Mouse (Mus musculus): ENCODE results near the gene Nlrc3. TPM values are rescaled to one million over a fixed set of nuclear protein-coding genes. Genes with fewer than 3 reads are reported as not detected.

Gene Nlrc3
- polyA plus RNA-seq, 1 experiment from 2014 or later: 0.76 TPM

DNA sequence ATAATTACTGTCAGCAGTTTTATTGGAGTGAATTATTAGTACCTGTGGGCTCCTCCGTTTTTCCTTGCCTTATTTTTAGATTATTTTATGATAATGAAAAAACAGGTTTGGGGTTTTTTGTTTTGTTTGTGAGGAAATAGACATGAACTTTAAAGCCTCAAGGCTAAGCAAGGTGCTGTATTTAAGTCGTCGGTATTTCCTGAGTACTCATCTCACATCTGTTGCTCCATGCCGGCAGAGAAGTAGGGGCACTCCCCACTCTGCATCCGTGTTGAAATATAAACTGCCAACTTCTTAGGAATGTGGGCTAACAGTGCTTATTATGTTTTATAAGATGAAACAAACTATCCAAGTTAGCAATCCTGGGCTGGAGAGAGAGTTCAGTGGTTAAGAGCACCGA, 80.4 kb downstream of the Nlrc3 start:
- no peak for ATAC-seq (replicated peaks; ENCODE audit: insufficient number of reproducible peaks, low FRiP score, low TSS enrichment, low read depth)
- H3K27me3 ChIP-seq (ENCODE audit: control insufficient read depth, insufficient read depth, low read length): no peaks in the 10 kb centered on the region
- peaks cover 6% of the 10 kb centered on the region for H3K36me3 ChIP-seq (replicated peaks; ENCODE audit: control insufficient read depth, insufficient read depth, low read depth, low read length)
- no peak overlapping the region for H3K4me2 ChIP-seq (ENCODE audit: low read depth, low read length)
- WGBS: 87% methylated on average over 6 of the region's 6 CpGs
- no peak for DNase-seq (ENCODE audit: low spot score)
- no peaks in the 10 kb centered on the region for H3K9me3 ChIP-seq (replicated peaks; ENCODE audit: control insufficient read depth, low read length)
- no peak overlapping the region for H3K9ac ChIP-seq (replicated peaks; ENCODE audit: low read length)
- no peak overlapping the region for H3K4me3 ChIP-seq (ENCODE audit: low read depth, low read length)
- no peak overlapping the region for H3K27ac ChIP-seq (replicated peaks; ENCODE audit: low read depth, low read length)
- no peaks in the 10 kb centered on the region for H3K4me1 ChIP-seq (ENCODE audit: control insufficient read depth, insufficient read depth, low read length)

DNA sequence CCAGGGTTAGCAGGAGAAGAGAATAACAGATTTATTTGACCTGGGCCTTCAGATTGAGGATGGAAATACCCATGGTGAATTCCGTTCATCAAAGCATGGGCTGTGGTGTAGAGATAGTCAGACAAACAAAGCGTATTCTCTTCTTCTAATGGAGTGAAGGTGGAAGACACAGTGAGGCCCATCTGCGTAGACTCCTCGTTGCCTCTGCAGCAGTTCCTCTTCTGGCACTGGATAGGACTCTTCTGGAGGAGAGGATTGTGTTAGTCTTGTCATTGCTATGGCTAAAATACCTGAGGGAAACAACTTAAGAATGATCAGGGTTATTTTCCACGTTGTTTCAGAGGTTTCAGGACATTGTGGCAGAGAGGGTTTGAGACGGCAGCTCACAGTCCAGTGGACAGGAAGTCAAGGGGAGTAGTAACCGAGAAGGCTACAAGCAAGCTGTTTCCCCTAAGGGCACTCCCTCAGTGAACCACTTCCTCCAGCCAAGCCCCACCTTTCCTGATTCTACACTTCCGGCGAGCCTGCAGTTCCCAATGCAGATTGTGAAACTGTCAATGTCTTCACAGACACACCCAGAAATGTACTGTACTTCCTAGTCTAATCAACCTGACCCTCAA, 81.1 kb downstream of the Nlrc3 start:
- no peak overlapping the region for H3K9ac ChIP-seq (replicated peaks; ENCODE audit: low read length)
- H3K4me1 ChIP-seq (ENCODE audit: control insufficient read depth, insufficient read depth, low read length): no peaks in the 10 kb centered on the region
- H3K4me2 ChIP-seq (ENCODE audit: low read depth, low read length): no peak overlapping the region
- 52% methylated on average over 9 of the region's 9 CpGs for WGBS
- DNase-seq (ENCODE audit: low spot score) (no peak), ATAC-seq (replicated peaks; ENCODE audit: insufficient number of reproducible peaks, low FRiP score, low TSS enrichment, low read depth) (no peak)
- no peaks in the 10 kb centered on the region for H3K27me3 ChIP-seq (ENCODE audit: control insufficient read depth, insufficient read depth, low read length)
- H3K27ac ChIP-seq (replicated peaks; ENCODE audit: low read depth, low read length): no peak overlapping the region
- no peaks in the 10 kb centered on the region for H3K9me3 ChIP-seq (replicated peaks; ENCODE audit: control insufficient read depth, low read length)
- no peak overlapping the region for H3K4me3 ChIP-seq (ENCODE audit: low read depth, low read length)
- H3K36me3 ChIP-seq (replicated peaks; ENCODE audit: control insufficient read depth, insufficient read depth, low read depth, low read length): peaks cover 4% of the 10 kb centered on the region

Small RNA genes within 50 kb of the gene (microRNA-seq; reads per million reads assigned to microRNA genes)
- gene Gm23493 (ENCODE audit: borderline number of aligned reads): not detected

Other genes starting within 250 kb of the Nlrc3 start
- gene Zfp263, start 232.5 kb downstream of the Nlrc3 start, polyA plus RNA-seq (2014; fragmentation: Nextera tagmentation; extraction: Ambion mirVana): 24.7 and 25.3 TPM in 2 replicates
- 0.11 and 0.78 TPM in 2 replicates for gene Olfr15, start 145.8 kb downstream of the Nlrc3 start, polyA plus RNA-seq (2014; fragmentation: Nextera tagmentation; extraction: Ambion mirVana)
- gene Zfp174, start 129.4 kb downstream of the Nlrc3 start, polyA plus RNA-seq (2014; fragmentation: Nextera tagmentation; extraction: Ambion mirVana): 1.3 TPM in 2 replicates
- gene Naa60, start 104.3 kb downstream of the Nlrc3 start, polyA plus RNA-seq (2014; fragmentation: Nextera tagmentation; extraction: Ambion mirVana): 53.3 and 55.7 TPM in 2 replicates
- 6.8 and 7.3 TPM in 2 replicates for gene Zfp597, start 92.1 kb downstream of the Nlrc3 start, polyA plus RNA-seq (2014; fragmentation: Nextera tagmentation; extraction: Ambion mirVana)
- 1.6 and 4.4 TPM in 2 replicates for gene Gm20695, start 92.0 kb downstream of the Nlrc3 start, polyA plus RNA-seq (2014; fragmentation: Nextera tagmentation; extraction: Ambion mirVana)
- 5.3 and 6.9 TPM in 2 replicates for gene 1700037C18Rik, start 67.9 kb downstream of the Nlrc3 start, polyA plus RNA-seq (2014; fragmentation: Nextera tagmentation; extraction: Ambion mirVana)
- 27.3 and 32.0 TPM in 2 replicates for gene Cluap1, start 67.8 kb downstream of the Nlrc3 start, polyA plus RNA-seq (2014; fragmentation: Nextera tagmentation; extraction: Ambion mirVana)
- gene Slx4, start 27.1 kb upstream of the Nlrc3 start, polyA plus RNA-seq (2014; fragmentation: Nextera tagmentation; extraction: Ambion mirVana): 25.2 and 25.3 TPM in 2 replicates
- 4.4 and 5.0 TPM in 2 replicates for gene Dnase1, start 60.3 kb upstream of the Nlrc3 start, polyA plus RNA-seq (2014; fragmentation: Nextera tagmentation; extraction: Ambion mirVana)
- gene Trap1, start 101.2 kb upstream of the Nlrc3 start, polyA plus RNA-seq (2014; fragmentation: Nextera tagmentation; extraction: Ambion mirVana): 92.4 and 98.8 TPM in 2 replicates
- gene Crebbp, start 237.4 kb upstream of the Nlrc3 start, polyA plus RNA-seq (2014; fragmentation: Nextera tagmentation; extraction: Ambion mirVana): 32.1 and 32.4 TPM in 2 replicates

Measured in embryonic facial prominence, embryonic 11.5 days (tissue).